Comparison of ENCODE assay signal across 23 mouse cellular contexts in genomic region chr19:56086413-56087083, GRCm38 (mm10).
"Had no signal": no experiment of that assay in that cellular context is flagged by ENCODE, and none has a peak within 500 bp of the region (broad histone marks: within the 10 kb centered on the region; RNA-seq: fewer than 3 reads in every experiment).

No protein-coding gene starts in this region.

- H3K27me3 ChIP-seq: kidney, embryonic 15.5 days; liver, embryonic 12.5 days; liver, embryonic 15.5 days; lung, embryonic 15.5 days; midbrain, embryonic 15.5 days; neural tube, embryonic 12.5 days; neural tube, embryonic 15.5 days; stomach, embryonic 15.5 days had no signal

- H3K36me3 ChIP-seq: liver, embryonic 12.5 days; liver, embryonic 15.5 days; lung, embryonic 15.5 days; midbrain, embryonic 15.5 days; neural tube, embryonic 12.5 days; neural tube, embryonic 15.5 days; stomach, embryonic 15.5 days had no signal

- H3K9me3 ChIP-seq: liver, embryonic 15.5 days; lung, embryonic 15.5 days; midbrain, embryonic 15.5 days; neural tube, embryonic 15.5 days; stomach, embryonic 15.5 days had no signal

- DNase-seq: kidney, adult 11 months; kidney, adult 8-10 months; kidney, postnatal 10 days; kidney, postnatal 36 days; layer of hippocampus, postnatal 36 days; liver; lung, adult 18-20 months; lung, postnatal 10 days; lung, postnatal 4 days; retina, postnatal 1 day; right cerebral cortex, postnatal 25 days; spleen, adult 18-20 months; thymus, postnatal 36 days had no signal

- H3K27ac ChIP-seq: kidney, embryonic 15.5 days; left cerebral cortex, adult 2 months; liver, embryonic 12.5 days; liver, embryonic 15.5 days; lung, embryonic 15.5 days; midbrain, embryonic 15.5 days; neural tube, embryonic 12.5 days; neural tube, embryonic 15.5 days; stomach, embryonic 15.5 days had no signal

- ATAC-seq: liver, embryonic 12.5 days; midbrain, embryonic 15.5 days had no signal

- H3K4me3 ChIP-seq: kidney, embryonic 15.5 days; left cerebral cortex, adult 2 months; liver, embryonic 12.5 days; liver, embryonic 15.5 days; lung, embryonic 15.5 days; midbrain, embryonic 15.5 days; neural tube, embryonic 12.5 days; neural tube, embryonic 15.5 days; stomach, embryonic 15.5 days had no signal

- H3K4me1 ChIP-seq: liver, embryonic 12.5 days; liver, embryonic 15.5 days; lung, embryonic 15.5 days; midbrain, embryonic 15.5 days; neural tube, embryonic 12.5 days; neural tube, embryonic 15.5 days; stomach, embryonic 15.5 days had no signal

- H3K4me2 ChIP-seq: kidney, embryonic 15.5 days; liver, embryonic 12.5 days; liver, embryonic 15.5 days; lung, embryonic 15.5 days; midbrain, embryonic 11.5 days; midbrain, embryonic 15.5 days; neural tube, embryonic 12.5 days; neural tube, embryonic 15.5 days; stomach, embryonic 15.5 days had no signal

- H3K9ac ChIP-seq: kidney, embryonic 15.5 days; liver, embryonic 12.5 days; liver, embryonic 15.5 days; lung, embryonic 15.5 days; midbrain, embryonic 15.5 days; neural tube, embryonic 12.5 days; neural tube, embryonic 15.5 days; stomach, embryonic 15.5 days had no signal
